Mouse (Mus musculus) neural tube, embryonic 13.5 days (tissue): ENCODE measurements at regions not wholly inside any gene's neighbourhood (a gene's known extent, or its start where the extent isn't known, plus 50 kb on each side); places are given as distances from the start of the nearest gene placed in this dataset.

Source experiments
- ATAC-seq: fragments of 200-750 bp; cut with Nextera tagmentation; 2 replicates; pipeline ENCODE4 v1.8.0; 2017; ENCODE audit warnings: low read depth, mild to moderate bottlenecking, moderate TSS enrichment, moderate library complexity
- H3K27ac ChIP-seq: fragments of 300-500 bp; sonication (generic); replicated peaks from 2 replicates; pipeline ENCODE4 v1.5.1; 2015; ENCODE audit warnings: moderate library complexity, mild to moderate bottlenecking, inconsistent platforms
- H3K27me3 ChIP-seq: fragments of 300-500 bp; sonication (generic); 2 replicates; pipeline ENCODE4 v1.6.1; 2015; ENCODE audit warnings: mild to moderate bottlenecking, inconsistent platforms
- H3K36me3 ChIP-seq: fragments of 300-500 bp; sonication (generic); 2 replicates; pipeline ENCODE4 v1.6.1; 2015; ENCODE audit warnings: mild to moderate bottlenecking, inconsistent platforms
- H3K4me1 ChIP-seq: fragments of 300-500 bp; sonication (generic); replicated peaks from 2 replicates; pipeline ENCODE4 v1.6.1; 2015; ENCODE audit warnings: inconsistent platforms
- H3K4me2 ChIP-seq: fragments of 300-500 bp; sonication (generic); 2 replicates; pipeline ENCODE4 v1.6.1; 2015; ENCODE audit warnings: inconsistent platforms, mild to moderate bottlenecking, moderate library complexity
- H3K4me3 ChIP-seq: fragments of 300-500 bp; sonication (generic); 2 replicates; pipeline ENCODE4 v1.5.1; 2015; ENCODE audit warnings: mild to moderate bottlenecking, inconsistent platforms
- H3K9ac ChIP-seq: fragments of 300-500 bp; sonication (generic); 2 replicates; pipeline ENCODE4 v1.6.1; 2015; ENCODE audit warnings: moderate library complexity, mild to moderate bottlenecking, inconsistent platforms
- H3K9me3 ChIP-seq: fragments of 300-500 bp; sonication (generic); 2 replicates; pipeline ENCODE4 v1.6.1; 2016; ENCODE audit warnings: inconsistent platforms
- WGBS: fragments of 180-500 bp; shearing (Covaris S2); methylation state at CpG from one replicate; pipeline ENCODE4 v1.1.7; 2015; 5-methylcytosine and 5-hydroxymethylcytosine counted together

DNA sequence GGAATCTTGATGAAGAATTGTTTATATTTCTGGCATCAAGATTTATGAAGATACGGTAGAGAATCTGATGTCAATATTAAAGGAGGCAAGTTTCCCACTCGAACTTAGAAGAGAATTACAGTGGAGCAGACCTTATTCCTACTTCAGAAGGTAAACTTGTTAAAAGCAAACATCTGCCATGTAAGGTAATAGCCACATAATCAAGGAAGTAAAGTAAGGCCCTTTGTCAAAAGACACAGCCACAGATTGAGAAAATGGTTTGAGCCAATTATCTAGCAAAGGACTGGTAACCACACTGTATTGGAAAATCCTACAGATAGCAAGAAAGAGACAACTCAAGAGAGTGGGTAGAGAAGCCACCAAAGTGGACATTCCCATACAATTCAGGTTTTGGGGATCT lies 111.4 kb upstream of the Gm5148 start:
- H3K4me2 ChIP-seq, result no peak overlapping the region
- no peak for ATAC-seq

GRCm38 (mm10) chr3:37835135-37835534 lies 110.8 kb upstream of the Gm5148 start:
- no peak overlapping the region for H3K27ac ChIP-seq
- no peak overlapping the region for H3K9ac ChIP-seq
- WGBS, result 86% methylated on average over 5 of the region's 5 CpGs
- no peaks in the 10 kb centered on the region for H3K27me3 ChIP-seq
- H3K9me3 ChIP-seq, result no peaks in the 10 kb centered on the region
- no peak overlapping the region for H3K4me3 ChIP-seq
- no peak for ATAC-seq
- H3K4me2 ChIP-seq, result no peak overlapping the region
- H3K36me3 ChIP-seq, result no peaks in the 10 kb centered on the region
- no peaks in the 10 kb centered on the region for H3K4me1 ChIP-seq

More for the DNA sequence above, 111.4 kb upstream of the Gm5148 start:
- no peak overlapping the region for H3K9ac ChIP-seq
- H3K4me1 ChIP-seq, result no peaks in the 10 kb centered on the region
- no peaks in the 10 kb centered on the region for H3K36me3 ChIP-seq
- H3K9me3 ChIP-seq, result no peaks in the 10 kb centered on the region
- H3K27me3 ChIP-seq, result no peaks in the 10 kb centered on the region
- 92% methylated on average over 2 of the region's 2 CpGs for WGBS
- no peak overlapping the region for H3K4me3 ChIP-seq
- no peak overlapping the region for H3K27ac ChIP-seq

DNA sequence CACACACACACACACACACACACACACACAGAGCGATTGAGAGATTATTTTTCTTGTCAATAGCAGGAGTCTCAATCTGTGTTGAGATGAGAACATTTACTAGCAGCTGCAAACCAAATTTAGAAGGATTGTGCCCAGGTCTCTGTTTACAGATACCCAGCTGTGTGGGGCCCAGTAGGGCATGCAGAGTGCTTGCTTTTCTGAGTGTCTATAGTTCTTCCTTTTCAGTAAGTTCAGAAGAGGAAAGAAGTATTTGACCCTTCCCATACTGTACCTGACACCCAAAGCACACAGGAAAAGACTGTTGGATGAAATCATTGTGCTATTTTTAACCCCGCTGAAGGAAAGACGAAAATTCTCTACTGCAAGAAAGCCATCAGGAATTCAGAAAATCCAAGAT lies 110.3 kb upstream of the Gm5148 start:
- WGBS, result 84% methylated on average over 3 of the region's 3 CpGs

DNA sequence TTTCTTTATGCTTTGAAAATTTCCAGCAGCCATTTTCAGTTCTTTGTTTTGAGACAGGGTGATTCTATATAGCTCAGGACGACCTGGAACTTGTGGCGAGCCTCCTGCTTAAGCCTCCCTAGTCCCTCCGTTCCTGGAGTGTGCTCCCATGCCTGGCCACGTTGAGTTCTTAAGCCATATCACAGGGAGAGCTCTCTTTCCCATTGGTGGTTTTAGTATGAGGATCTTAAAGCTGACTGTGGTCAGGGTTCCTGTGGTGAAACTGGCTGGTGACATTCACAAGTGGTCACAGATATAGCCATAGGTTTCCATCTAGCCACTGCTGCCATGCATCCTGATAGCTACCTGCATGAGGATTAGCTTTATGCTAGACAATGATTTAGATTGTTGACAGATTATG lies 109.1 kb upstream of the Gm5148 start:
- Histone ChIP-seq H3K4me3 (no peak overlapping the region), H3K9ac (no peak overlapping the region), H3K27ac (no peak overlapping the region), H3K4me2 (no peak overlapping the region), H3K36me3 (no peaks in the 10 kb centered on the region), H3K4me1 (no peaks in the 10 kb centered on the region), H3K9me3 (no peaks in the 10 kb centered on the region), H3K27me3 (no peaks in the 10 kb centered on the region)
- WGBS, result 81% methylated on average over 4 of the region's 4 CpGs
- no peak for ATAC-seq

More for the DNA sequence above, 110.3 kb upstream of the Gm5148 start:
- H3K9ac ChIP-seq, result no peak overlapping the region
- no peak overlapping the region for H3K4me3 ChIP-seq
- H3K27ac ChIP-seq, result no peak overlapping the region
- ATAC-seq, result no peak
- H3K4me1 ChIP-seq, result no peaks in the 10 kb centered on the region
- H3K36me3 ChIP-seq, result no peaks in the 10 kb centered on the region
- H3K27me3 ChIP-seq, result no peaks in the 10 kb centered on the region
- no peaks in the 10 kb centered on the region for H3K9me3 ChIP-seq
- H3K4me2 ChIP-seq, result no peak overlapping the region

GRCm38 (mm10) chr3:37827546-37827945 lies 103.3 kb upstream of the Gm5148 start:
- no peak overlapping the region for H3K4me3 ChIP-seq
- H3K27me3 ChIP-seq, result no peaks in the 10 kb centered on the region
- no peaks in the 10 kb centered on the region for H3K4me1 ChIP-seq
- H3K9ac ChIP-seq, result no peak overlapping the region
- no peaks in the 10 kb centered on the region for H3K9me3 ChIP-seq
- no peak overlapping the region for H3K4me2 ChIP-seq
- WGBS, result 72% methylated on average over 1 of the region's 1 CpGs
- H3K27ac ChIP-seq, result no peak overlapping the region
- ATAC-seq, result no peak
- no peaks in the 10 kb centered on the region for H3K36me3 ChIP-seq

GRCm38 (mm10) chr3:37825602-37826001 lies 101.3 kb upstream of the Gm5148 start:
- Histone ChIP-seq H3K9me3 (no peaks in the 10 kb centered on the region), H3K4me3 (no peak overlapping the region), H3K27ac (no peak overlapping the region), H3K36me3 (no peaks in the 10 kb centered on the region), H3K9ac (no peak overlapping the region), H3K4me1 (no peaks in the 10 kb centered on the region), H3K27me3 (no peaks in the 10 kb centered on the region), H3K4me2 (no peak overlapping the region)
- ATAC-seq, result no peak
- WGBS, result 93% methylated on average over 4 of the region's 4 CpGs

DNA sequence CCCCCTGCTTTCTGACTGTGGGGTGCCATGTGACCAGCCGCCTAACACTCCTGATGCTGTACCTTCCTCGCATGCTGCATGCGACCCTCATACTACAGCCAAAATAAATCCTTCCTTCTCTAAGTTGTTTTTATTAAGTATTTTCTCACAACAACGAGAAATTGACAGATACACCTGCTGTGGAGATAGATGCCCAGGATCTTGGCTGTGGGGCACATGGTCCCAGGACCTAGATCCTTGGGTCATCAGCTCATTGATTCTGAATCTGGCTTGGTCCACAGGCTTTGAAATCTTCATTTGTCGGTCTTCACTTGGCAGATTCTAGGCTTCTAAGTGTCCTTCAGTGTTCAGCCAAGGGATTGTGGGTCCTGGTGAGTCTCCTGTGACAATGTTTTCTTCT lies 100.4 kb upstream of the Gm5148 start:
- H3K36me3 ChIP-seq, result no peaks in the 10 kb centered on the region
- H3K9me3 ChIP-seq, result no peaks in the 10 kb centered on the region
- H3K4me2 ChIP-seq, result no peak overlapping the region
- ATAC-seq, result no peak
- no peaks in the 10 kb centered on the region for H3K27me3 ChIP-seq
- H3K9ac ChIP-seq, result no peak overlapping the region
- H3K27ac ChIP-seq, result no peak overlapping the region
- H3K4me3 ChIP-seq, result no peak overlapping the region
- no peaks in the 10 kb centered on the region for H3K4me1 ChIP-seq
- 93% methylated on average over 5 of the region's 5 CpGs for WGBS

DNA sequence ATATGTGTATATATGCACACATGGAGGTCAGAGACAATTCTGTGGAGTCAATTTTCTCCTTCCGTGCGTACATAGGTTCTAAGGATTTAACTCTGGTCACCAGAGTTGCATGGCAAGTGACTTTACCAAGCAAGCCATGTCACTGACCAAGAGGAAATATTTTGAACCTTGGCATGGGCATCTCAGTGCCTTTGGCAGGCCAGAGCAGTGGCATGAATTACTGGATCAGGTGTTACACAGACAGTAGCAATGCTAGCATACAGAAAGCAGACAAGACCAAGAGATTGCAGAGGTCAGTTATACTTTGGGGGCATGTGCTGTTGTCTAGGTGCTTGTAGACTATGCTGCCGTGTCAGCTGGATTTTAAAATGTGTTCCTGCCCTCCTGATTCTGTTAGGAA lies 95.2 kb upstream of the Gm5148 start:
- Histone ChIP-seq H3K27me3 (no peaks in the 10 kb centered on the region), H3K9ac (no peak overlapping the region), H3K9me3 (no peaks in the 10 kb centered on the region), H3K27ac (no peak overlapping the region), H3K4me2 (no peak overlapping the region), H3K4me1 (peaks cover 9% of the 10 kb centered on the region), H3K36me3 (no peaks in the 10 kb centered on the region), H3K4me3 (no peak overlapping the region)
- no peak for ATAC-seq
- WGBS, result 93% methylated on average over 3 of the region's 3 CpGs

DNA sequence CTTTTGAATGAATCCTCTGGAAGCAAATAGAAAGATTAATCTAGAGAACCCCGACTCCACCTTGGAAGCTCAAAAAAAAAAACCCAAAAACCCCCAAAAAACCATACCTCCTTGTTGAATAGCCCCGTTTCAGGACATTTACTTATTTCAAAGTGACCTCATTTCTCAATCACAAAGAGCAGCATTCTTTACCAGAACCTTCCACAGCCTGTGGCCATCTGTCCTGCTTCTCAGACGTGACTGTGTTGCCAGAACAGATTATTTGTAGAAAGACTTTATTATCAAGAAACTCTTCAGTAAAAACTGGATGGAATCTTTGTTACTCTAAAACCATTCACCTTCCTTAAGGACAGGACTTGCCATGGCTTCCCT lies 93.1 kb upstream of the Gm5148 start:
- 62% methylated on average over 3 of the region's 3 CpGs for WGBS
- no peak overlapping the region for H3K9ac ChIP-seq
- ATAC-seq, result no peak
- H3K9me3 ChIP-seq, result no peaks in the 10 kb centered on the region
- H3K4me1 ChIP-seq, result peaks cover 9% of the 10 kb centered on the region
- no peak overlapping the region for H3K4me3 ChIP-seq
- no peak overlapping the region for H3K4me2 ChIP-seq
- no peaks in the 10 kb centered on the region for H3K36me3 ChIP-seq
- 0 out of 2 replicates have a peak overlapping the region, but pooled peaks have one; percentile 46 for H3K27ac ChIP-seq
- H3K27me3 ChIP-seq, result no peaks in the 10 kb centered on the region

DNA sequence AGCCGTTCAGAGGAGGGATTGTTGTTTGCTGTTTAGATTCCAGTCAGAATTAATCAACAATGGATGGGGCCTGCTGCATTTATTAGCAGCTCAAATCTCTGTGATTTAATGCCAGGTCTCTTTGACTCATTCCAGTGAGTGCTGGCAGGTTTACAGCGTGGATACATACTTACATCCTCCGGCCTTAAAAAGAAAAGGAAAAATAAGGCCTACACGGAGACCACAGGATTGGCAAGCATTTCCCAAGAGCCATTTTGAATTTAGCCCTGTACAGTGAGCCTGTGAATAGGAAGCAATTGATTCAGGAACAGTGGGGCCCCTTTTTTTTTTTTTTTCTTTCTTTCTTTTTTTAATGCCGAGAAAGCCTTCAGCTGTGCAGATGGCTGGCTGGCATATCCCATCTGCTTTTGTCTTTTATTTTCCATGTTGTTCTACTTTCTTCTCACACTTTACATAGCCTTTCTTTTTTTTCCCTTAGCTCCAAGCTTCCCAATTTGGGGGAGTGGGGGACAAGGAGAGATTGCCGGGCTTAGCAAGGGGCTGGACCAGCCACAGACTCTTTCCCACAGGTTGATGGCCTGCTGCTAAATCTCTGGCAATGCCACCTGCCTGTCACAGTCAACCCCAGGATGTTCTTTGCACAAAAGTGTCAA lies 92.6 kb upstream of the Gm5148 start:
- Histone ChIP-seq H3K27ac (0 out of 2 replicates have a peak overlapping the region, but pooled peaks have one; percentile 46), H3K4me3 (no peak overlapping the region), H3K36me3 (no peaks in the 10 kb centered on the region), H3K9me3 (no peaks in the 10 kb centered on the region), H3K4me2 (no peak overlapping the region), H3K9ac (no peak overlapping the region), H3K4me1 (peaks cover 9% of the 10 kb centered on the region), H3K27me3 (no peaks in the 10 kb centered on the region)
- ATAC-seq, result peak; percentile 63; the same call in 1 of the 2 replicates
- 31% methylated on average over 6 of the region's 6 CpGs for WGBS

DNA sequence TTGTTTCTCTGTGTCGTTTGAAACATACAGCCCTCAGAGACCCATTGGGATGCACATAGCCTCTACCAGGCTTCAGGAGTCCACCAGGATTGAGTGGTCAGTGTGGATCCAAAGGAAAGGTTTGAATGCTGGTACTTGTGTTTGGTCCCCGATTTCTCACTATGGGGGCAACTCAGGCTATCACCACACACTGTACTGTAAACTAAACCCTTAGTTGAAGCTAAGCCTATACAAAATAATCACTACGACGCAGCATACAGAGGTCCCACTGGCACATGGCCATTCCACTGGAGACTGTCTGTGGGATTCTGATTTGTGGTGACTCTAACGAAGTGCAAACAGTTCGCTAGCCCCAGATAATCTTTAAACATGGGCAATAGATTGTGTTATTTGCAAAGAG lies 91.5 kb upstream of the Gm5148 start:
- no peak for ATAC-seq
- WGBS, result 92% methylated on average over 6 of the region's 6 CpGs
- no peaks in the 10 kb centered on the region for H3K36me3 ChIP-seq
- no peak overlapping the region for H3K27ac ChIP-seq
- H3K4me1 ChIP-seq, result peaks cover 9% of the 10 kb centered on the region
- H3K4me2 ChIP-seq, result no peak overlapping the region
- no peaks in the 10 kb centered on the region for H3K9me3 ChIP-seq
- no peak overlapping the region for H3K4me3 ChIP-seq
- no peaks in the 10 kb centered on the region for H3K27me3 ChIP-seq
- no peak overlapping the region for H3K9ac ChIP-seq

- WGBS, result 89% methylated on average over 3 of the region's 3 CpGs
- Histone ChIP-seq H3K27ac (no peak overlapping the region), H3K4me3 (no peak overlapping the region), H3K4me1 (peaks cover 9% of the 10 kb centered on the region), H3K9ac (no peak overlapping the region), H3K36me3 (no peaks in the 10 kb centered on the region), H3K27me3 (no peaks in the 10 kb centered on the region), H3K4me2 (no peak overlapping the region), H3K9me3 (0 out of 2 replicates have a peak, but pooled peaks cover 5% of the 10 kb centered on the region)
- ATAC-seq, result no peak
These were observed 88.6 kb upstream of the Gm5148 start for GRCm38 (mm10) chr3:37812936-37813335.

DNA sequence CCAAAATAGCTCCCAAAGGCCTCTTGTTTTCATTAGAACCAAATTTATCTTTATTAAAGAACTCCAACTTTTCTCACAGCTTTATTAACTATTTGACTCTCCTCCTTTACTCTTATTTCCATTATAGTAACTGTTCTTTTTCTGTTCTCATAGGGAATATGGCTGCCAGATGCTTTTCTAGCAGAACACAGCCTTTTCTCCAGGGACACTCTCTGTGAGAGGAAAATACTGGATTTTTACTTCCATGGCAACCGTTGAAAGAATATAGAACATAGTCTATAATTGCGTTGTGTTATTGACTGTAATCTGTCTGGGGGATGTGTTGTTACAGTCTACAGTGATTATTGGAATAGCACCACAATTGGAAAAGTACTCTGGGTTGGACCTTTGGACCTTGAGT lies 87.1 kb upstream of the Gm5148 start:
- H3K27me3 ChIP-seq, result no peaks in the 10 kb centered on the region
- no peak overlapping the region for H3K4me3 ChIP-seq
- H3K4me1 ChIP-seq, result no peaks in the 10 kb centered on the region
- no peak overlapping the region for H3K9ac ChIP-seq
- H3K9me3 ChIP-seq, result 0 out of 2 replicates have a peak, but pooled peaks cover 5% of the 10 kb centered on the region
- no peak overlapping the region for H3K4me2 ChIP-seq
- 87% methylated on average over 2 of the region's 2 CpGs for WGBS
- H3K36me3 ChIP-seq, result no peaks in the 10 kb centered on the region
- no peak for ATAC-seq
- H3K27ac ChIP-seq, result no peak overlapping the region
